Mouse (Mus musculus): ENCODE results near the gene Krtap4-1.
"Not testable (repeated sequence)": the region's sequence is repeated elsewhere in the genome, so short reads cannot be mapped to it uniquely, and the experiment has no call there.

The Krtap4-1 gene

DNA sequence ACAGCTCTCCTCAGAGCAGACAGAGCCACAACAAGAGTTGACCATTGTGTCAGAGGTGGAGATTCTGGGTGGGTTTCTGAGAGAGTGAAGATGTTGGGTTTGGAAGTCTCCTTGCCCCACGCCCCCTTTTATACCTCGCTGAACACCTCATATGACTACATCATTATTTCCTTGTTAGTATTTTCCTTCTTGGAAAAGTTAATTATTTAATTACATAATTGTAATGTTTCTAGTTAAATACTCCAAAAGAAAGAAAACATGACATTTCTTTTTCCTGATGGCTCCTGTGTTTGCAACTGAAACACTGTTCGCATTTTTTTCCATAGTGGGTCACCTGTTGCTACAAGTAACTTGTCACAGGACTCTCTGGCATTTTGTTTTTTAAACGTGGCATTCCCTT, at the start of gene Krtap4-1:
TSS of gene Krtap4-1 (minus strand) at position 101 of the 400 bp plus-strand sequence.
- no peak for DNase-seq (ENCODE audit: low read depth, low spot score)

DNA sequence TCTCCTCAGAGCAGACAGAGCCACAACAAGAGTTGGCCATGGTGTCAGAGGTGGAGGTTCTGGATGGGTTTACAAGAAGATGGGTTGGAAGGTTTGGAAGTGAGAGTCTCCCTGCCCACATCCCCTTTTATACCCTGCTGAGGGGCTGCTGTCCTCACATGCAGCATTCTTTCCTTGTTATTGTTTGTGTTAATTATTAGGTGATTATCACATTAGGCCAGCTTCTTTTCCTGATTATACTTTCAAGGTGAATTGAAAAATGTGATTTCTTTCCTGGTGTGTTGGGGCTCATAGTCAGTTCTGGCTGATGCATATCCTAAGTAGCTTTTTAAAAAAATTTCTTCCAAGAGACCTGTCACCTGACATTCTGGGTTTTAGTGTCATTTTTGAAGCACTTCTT, 37.8 kb upstream of the Krtap4-1 start, which contains the start of gene Krtap4-6:
TSS of gene Krtap4-6 (minus strand) at position 101 of the 400 bp plus-strand sequence.
- DNase-seq (ENCODE audit: low read depth, low spot score) = no peak

DNA sequence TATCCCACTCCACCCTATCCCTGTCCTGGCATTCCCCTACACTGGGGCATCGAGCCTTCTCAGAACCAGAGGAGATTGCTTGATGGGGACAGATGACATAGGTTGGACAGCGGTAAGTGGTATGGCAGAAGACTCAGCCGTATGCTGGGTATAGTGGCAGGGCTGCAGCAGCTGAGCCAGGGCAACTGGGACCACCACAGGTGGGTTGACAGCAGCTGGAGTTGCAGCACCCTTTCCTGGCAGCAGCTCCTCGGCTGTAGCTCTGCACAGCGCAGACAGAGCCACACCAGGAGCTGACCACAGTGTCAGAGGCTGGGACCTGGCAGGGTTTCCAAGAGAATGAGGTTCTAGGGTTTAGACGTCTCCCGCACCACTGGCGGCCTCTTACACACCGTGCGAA, 34.8 kb upstream of the Krtap4-1 start:
- DNase-seq (ENCODE audit: low read depth, low spot score) = no peak

DNA sequence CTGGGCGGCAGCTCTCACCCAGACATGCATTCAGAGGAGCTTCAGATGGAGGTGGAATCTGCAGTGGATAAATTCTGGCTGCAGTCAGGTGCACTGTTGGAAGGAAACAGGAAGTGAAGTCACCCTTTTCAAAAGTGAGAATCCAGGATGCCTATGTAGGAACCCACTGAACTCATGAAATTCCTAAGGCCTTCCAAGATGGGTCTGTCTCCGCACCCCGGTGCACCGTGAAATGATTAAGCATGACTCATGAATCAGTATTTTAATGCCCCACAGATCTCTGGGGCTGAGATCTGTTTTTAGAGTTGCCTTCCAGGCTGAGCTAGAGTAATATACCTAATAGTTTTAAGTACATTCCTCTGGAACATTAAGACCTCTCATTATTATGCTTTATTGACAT, 31.2 kb upstream of the Krtap4-1 start:
- DNase-seq (ENCODE audit: low read depth, low spot score) = no peak

DNA sequence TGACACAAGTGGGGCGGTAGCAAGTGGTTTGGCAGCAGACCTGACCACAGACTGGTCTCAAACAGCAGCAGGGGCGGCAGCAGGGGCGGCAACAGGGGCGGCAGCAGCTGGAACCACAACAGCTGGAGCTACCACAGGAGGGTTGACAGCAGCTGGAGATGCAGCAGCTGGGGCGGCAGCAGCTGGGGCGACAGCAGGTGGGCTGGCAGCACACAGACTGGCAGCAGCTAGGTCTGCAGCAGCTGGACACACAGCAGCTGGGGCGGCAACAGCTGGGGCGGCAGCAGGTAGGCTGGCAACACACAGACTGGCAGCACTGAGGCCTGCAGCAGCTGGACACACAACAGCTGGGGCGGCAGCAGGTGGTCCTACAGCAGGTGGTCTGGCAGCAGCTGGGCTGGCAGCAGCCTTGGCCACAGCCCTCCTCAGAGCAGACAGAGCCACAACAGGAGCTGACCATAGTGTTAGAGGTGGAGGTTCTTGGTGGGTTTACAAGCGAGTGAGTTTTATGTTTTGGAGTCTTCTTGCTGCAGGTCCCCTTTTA, 30.5 kb upstream of the Krtap4-1 start, which contains the start of gene Gm11563:
TSS of gene Gm11563 (minus strand) at position 494 of the 544 bp plus-strand sequence.
- not testable (repeated sequence) for DNase-seq (ENCODE audit: low read depth, low spot score)

DNA sequence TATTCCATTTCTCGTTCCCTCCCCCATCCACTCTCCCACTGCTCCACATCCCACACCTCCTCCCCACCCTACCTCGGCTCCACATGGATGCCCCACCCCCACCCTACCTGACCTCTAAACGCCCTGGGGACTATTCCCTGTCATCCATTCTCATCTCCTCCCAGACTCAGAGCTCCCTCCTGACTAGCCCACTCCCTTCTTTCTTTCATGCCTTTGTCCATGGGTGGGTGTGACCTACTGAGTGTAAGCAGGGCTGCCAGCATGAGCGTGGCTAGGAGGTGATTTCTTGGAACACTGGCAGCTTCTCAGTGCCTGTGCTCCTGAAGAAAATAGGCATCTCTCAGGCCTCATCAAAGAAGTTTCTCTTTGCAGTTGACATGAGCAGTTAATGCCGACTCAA, 29.0 kb upstream of the Krtap4-1 start:
- no peak for DNase-seq (ENCODE audit: low read depth, low spot score)

DNA sequence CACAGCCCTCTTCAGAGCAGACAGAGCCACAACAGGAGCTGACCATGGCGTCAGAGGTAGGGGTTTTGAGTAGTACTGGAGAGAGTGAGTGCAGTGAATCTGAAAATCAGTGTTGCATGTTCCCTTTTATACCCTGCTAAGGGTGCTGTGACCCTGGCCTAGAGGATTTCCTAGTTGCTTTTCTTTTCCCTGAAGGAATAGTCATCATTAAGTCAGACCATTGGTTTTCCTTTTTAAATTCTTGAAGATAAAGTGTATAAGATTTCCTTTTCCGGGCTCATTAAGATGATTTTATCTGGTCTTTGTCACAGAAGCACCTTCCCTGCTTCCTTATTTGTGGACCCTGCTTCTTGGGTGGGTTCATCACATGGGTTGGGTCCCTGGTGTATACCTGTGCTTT, 22.1 kb upstream of the Krtap4-1 start, which contains the start of gene Gm11555:
TSS of gene Gm11555 (minus strand) at position 101 of the 400 bp plus-strand sequence.
- DNase-seq (ENCODE audit: low read depth, low spot score) = no peak

DNA sequence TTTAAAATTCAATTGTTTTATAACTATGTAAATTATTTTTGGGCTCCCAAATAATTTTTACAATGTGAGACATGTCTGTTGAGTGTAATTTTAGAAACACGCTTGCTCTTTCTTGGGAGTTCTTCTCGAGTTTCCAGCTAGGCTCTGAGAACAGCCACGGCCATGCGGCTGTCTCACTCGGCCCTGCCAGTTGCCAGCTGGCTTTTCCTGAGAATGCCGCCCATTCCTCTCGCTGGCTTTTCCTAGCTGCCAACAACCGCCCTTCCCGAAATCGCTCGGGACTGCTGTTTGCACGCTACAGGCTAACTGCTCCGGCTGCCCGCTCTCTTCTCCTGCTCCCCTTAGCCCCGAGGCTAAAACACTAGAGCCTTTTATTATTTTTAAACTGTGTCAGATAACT, 18.4 kb upstream of the Krtap4-1 start:
- DNase-seq (ENCODE audit: low read depth, low spot score) = no peak

DNA sequence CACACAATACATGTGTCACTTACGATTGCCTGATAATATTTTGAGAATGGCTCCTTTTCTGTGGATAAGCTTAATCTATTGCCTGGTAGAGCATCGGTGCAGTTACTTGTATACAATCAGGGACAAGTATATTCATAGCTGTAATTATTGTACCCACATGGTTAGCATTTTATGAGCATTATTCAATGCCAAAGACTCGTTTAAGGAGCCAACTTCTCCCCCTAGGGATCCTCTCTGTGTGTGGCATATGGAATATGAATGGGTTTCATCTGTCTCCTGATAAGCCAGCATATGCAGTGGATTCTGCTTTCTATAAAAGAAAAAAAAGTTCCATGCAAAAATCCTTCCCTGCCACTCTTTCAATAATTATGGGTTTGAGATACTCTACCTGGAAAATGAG, 16.3 kb upstream of the Krtap4-1 start:
- DNase-seq (ENCODE audit: low read depth, low spot score) = peak; percentile 39

DNA sequence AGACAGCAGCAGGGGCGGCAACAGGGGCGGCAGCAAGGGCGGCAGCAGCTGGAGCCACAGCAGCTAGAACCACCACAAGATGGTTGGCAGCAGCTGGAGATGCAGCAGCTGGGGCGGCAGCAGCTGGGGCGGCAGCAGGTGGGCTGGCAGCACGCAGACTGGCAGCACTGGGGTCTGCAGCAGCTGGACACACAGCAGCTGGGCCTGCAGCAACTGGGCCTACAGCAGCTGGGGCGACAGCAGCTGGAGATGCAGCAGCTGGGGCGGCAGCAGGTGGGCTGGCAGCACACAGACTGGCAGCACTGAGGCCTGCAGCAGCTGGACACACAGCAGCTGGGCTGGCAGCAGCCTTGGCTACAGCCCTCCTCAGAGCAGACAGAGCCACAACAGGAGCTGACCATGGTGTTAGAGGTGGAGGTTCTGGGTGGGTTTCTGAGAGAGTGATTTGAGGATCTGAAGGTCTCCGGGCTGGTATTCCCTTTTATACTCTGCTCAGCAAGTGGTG, 15.6 kb upstream of the Krtap4-1 start, which contains the start of gene Krtap4-7:
TSS of gene Krtap4-7 (minus strand) at position 455 of the 505 bp plus-strand sequence.
- DNase-seq (ENCODE audit: low read depth, low spot score) = not testable (repeated sequence)

DNA sequence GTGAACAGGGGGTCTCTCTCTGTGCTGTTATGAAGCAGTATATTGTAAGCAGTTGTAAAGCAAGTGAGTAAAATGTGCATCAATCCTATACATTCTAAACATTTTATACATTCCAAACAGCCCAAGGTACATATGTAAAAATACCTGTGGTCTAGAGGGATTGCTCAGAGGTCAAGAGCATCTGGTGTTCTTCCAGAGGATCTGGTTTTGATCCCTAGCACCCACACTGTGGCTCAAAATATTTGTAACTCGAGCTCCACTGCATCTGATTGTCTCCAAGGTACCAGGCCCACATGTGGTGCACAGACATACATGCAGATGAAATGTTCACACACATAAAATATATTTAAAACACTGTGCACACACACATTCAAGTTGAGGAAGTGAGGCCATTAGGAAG, 12.9 kb upstream of the Krtap4-1 start:
- no peak for DNase-seq (ENCODE audit: low read depth, low spot score)

DNA sequence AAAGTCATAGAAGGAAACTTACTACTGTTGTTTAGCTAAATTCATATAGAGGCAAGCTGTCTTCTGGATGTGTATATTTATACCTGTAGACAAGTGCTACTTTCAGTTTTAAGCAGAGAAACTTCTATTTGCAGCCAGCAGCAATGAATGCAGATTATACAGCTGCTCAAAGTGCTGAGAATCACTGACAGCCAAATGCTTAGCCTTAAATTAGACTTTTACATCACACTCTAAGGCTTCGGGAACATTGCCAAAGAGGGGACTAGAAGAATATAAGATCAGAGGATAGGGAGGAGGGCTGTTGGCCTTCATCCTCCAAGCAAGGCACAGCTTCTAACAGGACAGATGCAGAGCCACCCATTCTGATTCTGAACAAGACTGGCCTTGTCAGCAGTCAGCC, 9.0 kb upstream of the Krtap4-1 start:
- DNase-seq (ENCODE audit: low read depth, low spot score) = no peak

DNA sequence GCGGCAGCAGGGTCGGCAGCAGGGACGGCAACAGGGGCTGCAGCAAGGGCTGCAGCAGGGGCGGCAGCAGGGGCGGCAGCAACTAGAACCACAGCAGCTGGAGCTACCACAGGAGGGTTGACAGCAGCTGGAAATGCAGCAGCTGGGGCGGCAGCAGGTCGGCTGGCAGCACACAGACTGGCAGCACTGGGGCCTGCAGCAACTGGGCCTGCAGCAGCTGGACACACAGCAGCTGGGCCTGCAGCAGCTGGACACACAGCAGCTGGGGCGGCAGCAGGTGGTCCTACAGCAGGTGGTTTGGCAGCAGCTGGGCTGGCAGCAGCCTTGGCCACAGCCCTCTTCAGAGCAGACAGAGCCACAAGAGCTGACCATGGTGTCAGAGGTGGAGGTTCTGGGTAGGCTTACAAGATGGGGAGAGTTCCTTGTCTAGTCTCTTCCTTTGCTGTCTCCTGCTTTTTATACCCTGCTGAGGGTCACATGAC, 6.7 kb upstream of the Krtap4-1 start, which contains the start of gene Krtap4-2:
TSS of gene Krtap4-2 (minus strand) at position 432 of the 482 bp plus-strand sequence.
- DNase-seq (ENCODE audit: low read depth, low spot score) = no peak

DNA sequence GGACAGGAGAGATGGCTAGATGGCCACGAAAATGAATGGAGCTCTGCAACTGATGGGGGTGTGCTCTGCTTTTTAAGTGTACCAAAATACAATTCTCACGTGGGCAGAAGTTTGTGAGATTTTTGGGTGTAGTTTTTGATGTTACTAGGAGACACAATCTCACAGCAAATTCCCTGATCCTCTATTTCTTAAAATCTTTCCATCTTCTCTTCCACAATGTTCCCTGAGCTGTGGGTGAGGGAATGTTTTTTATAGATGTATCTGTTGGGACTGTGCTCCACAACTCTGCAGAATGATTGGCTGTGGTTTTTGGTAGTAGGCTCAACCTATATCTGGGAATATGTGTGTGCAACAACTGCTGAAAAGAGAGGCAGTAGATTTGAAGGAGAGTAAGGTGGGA, 5.3 kb upstream of the Krtap4-1 start:
- DNase-seq (ENCODE audit: low read depth, low spot score) = no peak

DNA sequence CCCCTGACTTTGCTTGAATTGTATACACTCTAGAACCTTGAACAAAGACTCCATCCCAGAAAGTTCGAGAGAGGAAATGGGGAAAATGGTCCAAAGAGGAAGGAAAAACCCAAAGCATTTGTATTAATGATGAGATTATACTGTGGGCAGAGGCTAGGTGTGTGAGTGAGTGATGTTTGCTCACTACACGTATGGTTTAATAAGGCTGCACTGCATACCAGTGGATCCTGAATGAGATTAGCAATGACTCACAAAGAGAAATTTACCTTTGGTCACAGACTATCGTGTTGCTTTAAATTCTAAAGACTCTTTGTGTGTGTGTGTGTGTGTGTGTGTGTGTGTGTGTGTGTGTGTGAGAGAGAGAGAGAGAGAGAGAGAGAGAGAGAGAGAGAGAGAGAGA, 2.9 kb upstream of the Krtap4-1 start:
- no peak for DNase-seq (ENCODE audit: low read depth, low spot score)

DNA sequence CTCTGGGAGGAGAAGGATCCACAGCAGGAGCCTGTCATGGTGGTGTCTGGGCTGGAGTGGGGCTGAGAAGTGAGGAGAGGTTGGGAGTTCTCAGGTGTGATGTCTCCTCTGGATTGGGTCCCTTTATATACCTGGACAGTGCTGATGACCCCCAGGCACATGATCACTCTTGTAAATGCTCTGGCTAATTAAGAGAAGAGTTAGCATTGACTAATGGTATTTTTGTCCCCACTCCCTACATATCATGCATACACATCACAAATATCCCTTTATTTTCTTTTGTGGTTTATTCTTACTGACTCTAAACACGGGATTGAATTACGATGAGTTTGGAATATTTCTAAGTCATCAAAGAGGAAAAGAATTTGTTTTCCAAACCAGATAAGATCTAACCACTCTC, 7.7 kb downstream of the Krtap4-1 start, which contains the start of gene Gm11562:
TSS of gene Gm11562 (minus strand) at position 101 of the 400 bp plus-strand sequence.
- DNase-seq (ENCODE audit: low read depth, low spot score) = no peak

DNA sequence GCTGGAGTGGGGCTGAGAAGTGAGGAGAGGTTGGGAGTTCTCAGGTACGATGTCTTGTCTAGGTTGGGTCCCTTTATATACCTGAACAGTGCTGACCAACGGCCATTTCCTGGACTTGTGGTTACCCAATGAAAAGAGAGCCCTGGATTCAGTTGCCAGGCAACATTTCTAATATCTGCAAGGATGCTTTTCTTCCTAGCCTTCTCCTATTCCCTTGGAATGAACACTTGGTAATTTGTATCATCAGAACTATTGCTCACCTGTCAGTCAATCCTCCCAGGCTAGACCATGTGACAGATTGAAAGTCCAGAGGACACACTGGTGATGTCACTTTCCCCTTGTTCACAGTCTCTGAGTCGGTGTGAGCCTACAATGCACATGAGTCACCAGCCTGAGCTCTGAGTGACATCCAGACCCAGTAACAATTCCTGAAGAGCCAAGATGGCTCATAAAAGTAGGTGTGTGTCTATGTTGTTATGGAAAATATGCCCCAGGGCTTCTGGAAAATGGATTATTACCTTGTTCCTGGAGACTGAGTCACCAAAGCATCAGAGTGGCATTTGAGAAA, 13.2 kb downstream of the Krtap4-1 start, which contains the start of gene Krtap2-4:
TSS of gene Krtap2-4 (minus strand) at position 51 of the 568 bp plus-strand sequence.
- DNase-seq (ENCODE audit: low read depth, low spot score) = no peak

DNA sequence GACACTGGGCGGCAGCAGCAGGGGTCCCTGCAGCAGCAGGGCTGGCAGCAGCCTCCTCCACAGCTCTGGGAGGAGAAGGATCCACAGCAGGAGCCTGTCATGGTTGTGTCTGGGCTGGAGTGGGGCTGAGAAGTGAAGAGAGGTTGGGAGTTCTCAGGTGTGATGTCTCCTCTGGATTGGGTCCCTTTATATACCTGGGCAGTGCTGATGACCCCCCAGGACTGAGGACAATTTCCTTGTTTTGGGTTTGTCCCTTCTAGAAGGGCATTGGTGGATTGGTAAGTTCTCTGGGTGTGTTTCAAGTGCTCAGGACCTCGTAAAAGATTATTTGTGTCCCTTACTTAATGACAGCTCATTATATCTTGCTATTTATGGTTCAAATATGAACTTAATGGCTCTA, 17.9 kb downstream of the Krtap4-1 start, which contains the start of gene Gm11937:
TSS of gene Gm11937 (minus strand) at position 101 of the 400 bp plus-strand sequence.
- DNase-seq (ENCODE audit: low read depth, low spot score) = not testable (repeated sequence)

DNA sequence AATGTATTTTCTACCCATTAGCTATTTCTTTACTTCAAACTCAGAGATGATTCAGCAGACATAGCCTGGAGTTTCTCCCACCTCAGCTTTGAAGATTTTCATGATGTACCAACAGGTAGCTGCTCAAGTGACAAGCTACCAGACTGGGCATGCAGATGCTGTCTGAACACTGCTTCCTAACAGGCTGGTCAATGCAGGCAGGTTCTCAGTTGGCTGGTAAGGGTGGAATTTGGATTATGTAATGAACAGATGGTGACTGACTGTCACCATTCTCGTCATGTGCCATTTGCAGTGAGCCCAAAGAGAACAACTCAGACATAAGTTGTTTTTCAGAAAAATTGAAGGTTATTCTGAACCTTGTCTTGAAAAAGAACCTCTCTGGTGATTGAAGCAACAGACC, 18.9 kb downstream of the Krtap4-1 start:
- no peak for DNase-seq (ENCODE audit: low read depth, low spot score)

DNA sequence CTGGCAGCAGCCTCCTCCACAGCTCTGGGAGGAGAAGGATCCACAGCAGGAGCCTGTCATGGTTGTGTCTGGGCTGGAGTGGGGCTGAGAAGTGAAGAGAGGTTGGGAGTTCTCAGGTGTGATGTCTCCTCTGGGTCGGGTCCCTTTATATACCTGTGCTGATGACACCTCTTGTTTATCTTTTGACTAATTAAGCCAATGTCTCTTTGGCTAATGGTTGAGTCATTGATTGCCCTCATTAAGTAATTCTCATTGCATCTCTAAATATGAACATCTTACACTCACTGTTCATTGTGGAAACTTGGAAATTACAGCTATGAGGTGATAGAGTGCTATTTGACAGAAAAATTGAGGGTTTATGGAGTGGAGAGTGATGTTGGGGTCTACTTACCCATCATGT, 24.8 kb downstream of the Krtap4-1 start, which contains the start of gene Gm11938:
TSS of gene Gm11938 (minus strand) at position 101 of the 400 bp plus-strand sequence.
- not testable (repeated sequence) for DNase-seq (ENCODE audit: low read depth, low spot score)

DNA sequence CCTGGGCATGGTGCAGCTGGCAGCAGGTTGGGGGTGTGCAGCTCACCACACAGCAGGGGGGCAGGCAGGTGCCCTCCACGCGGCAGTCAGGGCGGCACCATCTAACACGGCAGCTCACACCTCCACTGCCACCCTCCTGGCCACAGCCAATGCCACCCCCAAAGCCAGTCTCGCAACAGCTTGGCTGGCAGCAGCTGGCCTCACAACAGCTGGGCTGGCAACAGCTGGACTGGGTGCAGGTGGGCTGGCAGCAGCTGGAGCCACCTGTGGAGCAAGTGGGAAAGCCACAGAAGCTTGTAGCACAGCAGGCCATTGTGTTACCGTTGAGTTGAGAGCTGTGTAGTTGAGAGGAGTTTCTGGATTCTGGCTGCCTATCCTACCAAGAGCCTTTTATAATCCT, 30.3 kb downstream of the Krtap4-1 start, which contains the start of gene Krtap9-3:
TSS of gene Krtap9-3 (minus strand) at position 364 of the 400 bp plus-strand sequence.
- DNase-seq (ENCODE audit: low read depth, low spot score) = not testable (repeated sequence)

DNA sequence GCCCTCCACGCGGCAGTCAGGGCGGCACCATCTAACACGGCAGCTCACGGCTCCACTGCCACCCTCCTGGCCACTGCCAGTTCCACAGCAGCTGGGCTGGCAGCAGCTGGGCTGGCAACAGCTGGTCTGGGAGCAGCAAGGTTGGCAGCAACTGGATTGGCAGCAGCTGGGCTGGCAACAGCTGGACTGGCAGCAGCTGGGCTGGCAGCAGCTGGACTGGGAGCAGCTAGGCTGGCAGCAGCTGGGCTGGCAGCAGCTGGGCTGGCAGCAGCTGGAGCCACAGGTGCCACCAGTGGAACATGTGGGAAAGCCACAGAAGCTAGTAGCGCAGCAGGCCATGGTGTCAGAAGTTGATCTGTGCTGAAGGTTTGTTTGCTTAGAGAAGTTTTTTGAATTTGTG, 37.1 kb downstream of the Krtap4-1 start, which contains the start of gene Krtap1-3:
TSS of gene Krtap1-3 (minus strand) at position 359 of the 400 bp plus-strand sequence.
- DNase-seq (ENCODE audit: low read depth, low spot score) = no peak

Measured in brain, embryonic 18.5 days (tissue).